Comparison of ENCODE assay signal across 8 mouse cellular contexts in genomic region chr17:35697759-35698500, GRCm38 (mm10). TPM values are rescaled to one million over a fixed set of nuclear protein-coding genes. Genes with fewer than 3 reads are reported as not detected.
DNase-seq lines count a peak whose midpoint lies in the region; ATAC-seq and TF ChIP-seq lines count a peak whose summit lies in the region.

No protein-coding gene starts in this region.

- DNase-seq in lung, adult 2 months: no peak
- no peak for DNase-seq in liver, embryonic 11.5 days (ENCODE audit: low spot score)
- peak; percentile 53 for DNase-seq in right cerebral cortex, postnatal 4 days
- no peak for DNase-seq in B cell, adult 2 months

- H3K36me3 ChIP-seq in lung, embryonic 16.5 days (ENCODE audit: control insufficient read depth, insufficient read depth, low read length): peaks cover 7% of the 10 kb centered on the region
- H3K36me3 ChIP-seq in forebrain, embryonic 13.5 days (ENCODE audit: poor library complexity, severe bottlenecking): peaks cover 25% of the 10 kb centered on the region
- peaks cover 12% of the 10 kb centered on the region; the same call in 1 of the 2 replicates for H3K36me3 ChIP-seq in intestine, embryonic 16.5 days (ENCODE audit: control insufficient read depth, insufficient read depth, low read length)
- peaks cover 2% of the 10 kb centered on the region; the same call in 1 of the 2 replicates for H3K36me3 ChIP-seq in liver, embryonic 11.5 days (ENCODE audit: control insufficient read depth, insufficient read depth, low read length)

- TF ChIP-seq CTCF in lung, adult 2 months (IDR thresholded peaks at IDR 0.05; ENCODE audit: insufficient read depth, low read length): no peak

- H3K4me2 ChIP-seq in lung, embryonic 16.5 days (ENCODE audit: low read depth, low read length): peak overlapping the region; percentile 57
- H3K4me2 ChIP-seq in forebrain, embryonic 13.5 days: peak overlapping the region; percentile 88
- H3K4me2 ChIP-seq in intestine, embryonic 16.5 days (ENCODE audit: low read depth, low read length): peak overlapping the region; percentile 80
- H3K4me2 ChIP-seq in liver, embryonic 11.5 days: peak overlapping the region; percentile 46

- peak overlapping the region; percentile 75 for H3K27ac ChIP-seq in lung, embryonic 16.5 days (ENCODE audit: low read length)
- peak overlapping the region; percentile 99 for H3K27ac ChIP-seq in forebrain, embryonic 13.5 days
- peak overlapping the region; percentile 80 for H3K27ac ChIP-seq in intestine, embryonic 16.5 days (ENCODE audit: low read length)
- no peak overlapping the region for H3K27ac ChIP-seq in liver, embryonic 11.5 days (ENCODE audit: low read depth, low read length)

- H3K27me3 ChIP-seq in lung, embryonic 16.5 days (ENCODE audit: control insufficient read depth, insufficient read depth, low read depth, low read length): no peaks in the 10 kb centered on the region
- H3K27me3 ChIP-seq in forebrain, embryonic 13.5 days: no peaks in the 10 kb centered on the region
- no peaks in the 10 kb centered on the region for H3K27me3 ChIP-seq in intestine, embryonic 16.5 days (replicated peaks; ENCODE audit: control insufficient read depth, insufficient read depth, low read length)
- H3K27me3 ChIP-seq in liver, embryonic 11.5 days (replicated peaks; ENCODE audit: control insufficient read depth, insufficient read depth, low read length): peaks cover 63% of the 10 kb centered on the region

- 12% methylated on average over 16 of the region's 16 CpGs for WGBS in lung, embryonic 16.5 days
- 18% methylated on average over 16 of the region's 16 CpGs for WGBS in lung, adult 2 months
- 2% methylated on average over 16 of the region's 16 CpGs for WGBS in forebrain, embryonic 13.5 days
- WGBS in intestine, embryonic 16.5 days: 4% methylated on average over 16 of the region's 16 CpGs
- whole genome bisulfite sequencing in liver, embryonic 11.5 days: 11% methylated on average over 16 of the region's 16 CpGs

- H3K9ac ChIP-seq in lung, embryonic 16.5 days (ENCODE audit: low read length): peak overlapping the region; percentile 57
- H3K9ac ChIP-seq in forebrain, embryonic 13.5 days: peak overlapping the region; percentile 97
- peak overlapping the region; percentile 53 for H3K9ac ChIP-seq in intestine, embryonic 16.5 days (ENCODE audit: low read depth, low read length)
- H3K9ac ChIP-seq in liver, embryonic 11.5 days (ENCODE audit: low read depth, low read length): no peak overlapping the region

- TF ChIP-seq POLR2A in lung, adult 2 months (IDR thresholded peaks at IDR 0.05; ENCODE audit: borderline replicate concordance, extremely low read depth, low read depth, low read length): no peak

- peaks cover 41% of the 10 kb centered on the region for H3K4me1 ChIP-seq in lung, embryonic 16.5 days (replicated peaks; ENCODE audit: control insufficient read depth, insufficient read depth, low read length)
- H3K4me1 ChIP-seq in lung, adult 2 months (ENCODE audit: control insufficient read depth, insufficient read depth, low read length): peaks cover 2% of the 10 kb centered on the region
- peaks cover 55% of the 10 kb centered on the region for H3K4me1 ChIP-seq in forebrain, embryonic 13.5 days
- H3K4me1 ChIP-seq in intestine, embryonic 16.5 days (ENCODE audit: control insufficient read depth, insufficient read depth, low read length): peaks cover 46% of the 10 kb centered on the region
- H3K4me1 ChIP-seq in liver, embryonic 11.5 days (replicated peaks; ENCODE audit: control insufficient read depth, insufficient read depth, low read length): peaks cover 5% of the 10 kb centered on the region

- H3K4me3 ChIP-seq in lung, embryonic 16.5 days (ENCODE audit: low read length): peak overlapping the region; percentile 40
- H3K4me3 ChIP-seq in lung, adult 2 months (replicated peaks; ENCODE audit: extremely low read depth, low read depth, low read length): no peak overlapping the region
- peak overlapping the region; percentile 79 for H3K4me3 ChIP-seq in forebrain, embryonic 13.5 days
- peak overlapping the region; percentile 44 for H3K4me3 ChIP-seq in intestine, embryonic 16.5 days (ENCODE audit: low read length)
- H3K4me3 ChIP-seq in liver, embryonic 11.5 days (ENCODE audit: low read depth, low read length): peak overlapping the region; percentile 5; the same call in 1 of the 2 replicates

- ATAC-seq in lung, embryonic 16.5 days (ENCODE audit: low read depth): no peak
- peak; percentile 43; the same call in 1 of the 2 replicates for ATAC-seq in cerebellum, adult (ENCODE audit: insufficient number of reproducible peaks, low FRiP score, low TSS enrichment)
- ATAC-seq in forebrain, embryonic 13.5 days: peak; percentile 67
- peak; percentile 61 for ATAC-seq in intestine, embryonic 16.5 days
- ATAC-seq in liver, embryonic 11.5 days (replicated peaks; ENCODE audit: low FRiP score): 0 out of 2 replicates have a peak, but pooled peaks have one; percentile 18

- peaks cover 3% of the 10 kb centered on the region for H3K9me3 ChIP-seq in lung, embryonic 16.5 days (ENCODE audit: control insufficient read depth, low read length)
- peaks cover 6% of the 10 kb centered on the region for H3K9me3 ChIP-seq in forebrain, embryonic 13.5 days (replicated peaks)
- H3K9me3 ChIP-seq in intestine, embryonic 16.5 days (ENCODE audit: control insufficient read depth, low read length): no peaks in the 10 kb centered on the region
- peaks cover 3% of the 10 kb centered on the region; the same call in 1 of the 2 replicates for H3K9me3 ChIP-seq in liver, embryonic 11.5 days (ENCODE audit: control insufficient read depth, low read length)

RNA-seq across cellular contexts. Expression of gene Ddr1, which starts 6.5 kb away (rescaled TPM):
- 50.5 and 51.3 TPM in 2 replicates for polyA plus RNA-seq in lung, embryonic 16.5 days (2015; fragmentation: Nextera tagmentation; extraction: Ambion mirVana)
- 63.9 and 66.2 TPM in 2 replicates for polyA plus RNA-seq in lung, adult 2 months (2012; rRNA removed)
- polyA plus RNA-seq in forebrain, embryonic 13.5 days (2015; fragmentation: Nextera tagmentation; extraction: Ambion mirVana): 153 and 169 TPM in 2 replicates
- polyA plus RNA-seq in intestine, embryonic 16.5 days (2015; fragmentation: Nextera tagmentation; extraction: Ambion mirVana): 54.1 and 57.1 TPM in 2 replicates
- polyA plus RNA-seq in liver, embryonic 11.5 days (2014; fragmentation: Nextera tagmentation; extraction: Ambion mirVana): 13.2 and 15.9 TPM in 2 replicates

RNA-seq across cellular contexts. Expression of gene Gtf2h4, which starts 24.4 kb away (rescaled TPM):
- polyA plus RNA-seq in lung, embryonic 16.5 days (2015; fragmentation: Nextera tagmentation; extraction: Ambion mirVana): 47.5 and 48.0 TPM in 2 replicates
- 21.3 and 22.5 TPM in 2 replicates for polyA plus RNA-seq in lung, adult 2 months (2012; rRNA removed)
- 36.3 and 42.6 TPM in 2 replicates for polyA plus RNA-seq in forebrain, embryonic 13.5 days (2015; fragmentation: Nextera tagmentation; extraction: Ambion mirVana)
- 41.9 and 45.1 TPM in 2 replicates for polyA plus RNA-seq in intestine, embryonic 16.5 days (2015; fragmentation: Nextera tagmentation; extraction: Ambion mirVana)
- polyA plus RNA-seq in liver, embryonic 11.5 days (2014; fragmentation: Nextera tagmentation; extraction: Ambion mirVana): 55.3 and 58.6 TPM in 2 replicates

RNA-seq across cellular contexts. Expression of gene Vars2, which starts 30.5 kb away (rescaled TPM):
- 22.8 and 25.4 TPM in 2 replicates for polyA plus RNA-seq in lung, embryonic 16.5 days (2015; fragmentation: Nextera tagmentation; extraction: Ambion mirVana)
- 44.0 and 46.6 TPM in 2 replicates for polyA plus RNA-seq in lung, adult 2 months (2012; rRNA removed)
- 12.7 and 17.0 TPM in 2 replicates for polyA plus RNA-seq in forebrain, embryonic 13.5 days (2015; fragmentation: Nextera tagmentation; extraction: Ambion mirVana)
- polyA plus RNA-seq in intestine, embryonic 16.5 days (2015; fragmentation: Nextera tagmentation; extraction: Ambion mirVana): 19.3 and 22.8 TPM in 2 replicates
- 18.8 and 20.6 TPM in 2 replicates for polyA plus RNA-seq in liver, embryonic 11.5 days (2014; fragmentation: Nextera tagmentation; extraction: Ambion mirVana)

RNA-seq across cellular contexts. Expression of gene Mucl3, which starts 54.4 kb away (rescaled TPM):
- 1.7 and 1.9 TPM in 2 replicates for polyA plus RNA-seq in lung, embryonic 16.5 days (2015; fragmentation: Nextera tagmentation; extraction: Ambion mirVana)
- 0.19 and 0.24 TPM in 2 replicates for polyA plus RNA-seq in lung, adult 2 months (2012; rRNA removed)
- polyA plus RNA-seq in forebrain, embryonic 13.5 days (2015; fragmentation: Nextera tagmentation; extraction: Ambion mirVana): 0.06 TPM in 1 of 2 replicates, not detected in the other
- 0.20 and 0.21 TPM in 2 replicates for polyA plus RNA-seq in intestine, embryonic 16.5 days (2015; fragmentation: Nextera tagmentation; extraction: Ambion mirVana)
- 0.09 and 0.18 TPM in 2 replicates for polyA plus RNA-seq in liver, embryonic 11.5 days (2014; fragmentation: Nextera tagmentation; extraction: Ambion mirVana)
